Mouse (Mus musculus) myocyte (in vitro differentiated cells): Measurements from ENCODE around the gene Ifna11. TPM values are rescaled to one million over a fixed set of nuclear protein-coding genes. Genes with fewer than 3 reads are reported as not detected.

Experiments
- H3K27me3 ChIP-seq: one replicate; pipeline ENCODE4 v1.6.1; 2011; ENCODE audit not compliant: control insufficient read depth, insufficient read depth, insufficient read length
- H3K36me3 ChIP-seq: one replicate; pipeline ENCODE4 v1.6.1; 2011; ENCODE audit not compliant: control insufficient read depth, insufficient read depth
- H3K4me2 ChIP-seq: one replicate; pipeline ENCODE4 v1.6.1; 2011; ENCODE audit warnings: low read depth, control low read depth
- H3K4me3 ChIP-seq: one replicate; pipeline ENCODE4 v1.5.1; 2011; ENCODE audit warnings: mild to moderate bottlenecking, control low read depth, moderate library complexity
- H3K79me2 ChIP-seq: one replicate; pipeline ENCODE4 v1.6.1; 2011; ENCODE audit not compliant: control insufficient read depth, insufficient read depth
- H3ac ChIP-seq: one replicate; pipeline ENCODE4 v1.6.1; 2011; ENCODE audit not compliant: control insufficient read depth, insufficient read length
- CEBPB ChIP-seq: IDR thresholded peaks from 2 replicates; pipeline ENCODE4 v1.6.1; 2011; ENCODE audit warnings: mild to moderate bottlenecking, moderate library complexity; ENCODE audit not compliant: poor library complexity, insufficient read depth, severe bottlenecking
- E2F4 ChIP-seq: IDR thresholded peaks from one replicate; pipeline ENCODE4 v1.6.1; 2011; ENCODE audit warnings: mild to moderate bottlenecking, control low read depth, moderate library complexity; ENCODE audit not compliant: insufficient read depth
- MAX ChIP-seq: IDR thresholded peaks from one replicate; pipeline ENCODE4 v1.6.1; 2011; ENCODE audit warnings: low read depth, mild to moderate bottlenecking, control low read depth
- MYOD1 ChIP-seq, 3 experiments: IDR thresholded peaks; one replicate each; pipeline ENCODE4 v1.6.1; 2011; ENCODE audit warnings: control low read depth in 2 of 3, low read depth in 2 of 3, mild to moderate bottlenecking in 2 of 3, moderate library complexity in 1 of 3; ENCODE audit not compliant: insufficient read length in 2 of 3, control insufficient read depth in 1 of 3
- MYOG ChIP-seq, 3 experiments: IDR thresholded peaks; one replicate each; pipeline ENCODE4 v1.6.1; 2011; ENCODE audit warnings: control low read depth in 2 of 3, low read depth in 2 of 3, mild to moderate bottlenecking in 2 of 3; ENCODE audit not compliant: insufficient read length in 2 of 3, control insufficient read depth in 1 of 3, insufficient read depth in 1 of 3
- POLR2A ChIP-seq: IDR thresholded peaks from one replicate; pipeline ENCODE4 v1.6.1; 2011; ENCODE audit warnings: low read depth, mild to moderate bottlenecking, control low read depth, moderate library complexity; ENCODE audit not compliant: insufficient read length
- POLR2AphosphoS2 ChIP-seq: IDR thresholded peaks from one replicate; pipeline ENCODE4 v1.6.1; 2011; ENCODE audit warnings: low read depth, control low read depth; ENCODE audit not compliant: insufficient read length
- REST ChIP-seq: IDR thresholded peaks from one replicate; pipeline ENCODE4 v1.6.1; 2011; ENCODE audit warnings: mild to moderate bottlenecking, control low read depth, moderate library complexity; ENCODE audit not compliant: insufficient read depth, insufficient read length
- SRF ChIP-seq: IDR thresholded peaks from one replicate; pipeline ENCODE4 v1.6.1; 2011; ENCODE audit warnings: low read depth; ENCODE audit not compliant: control insufficient read depth, insufficient read length
- TCF12 ChIP-seq: IDR thresholded peaks from one replicate; pipeline ENCODE4 v1.6.1; 2011; ENCODE audit warnings: mild to moderate bottlenecking, control low read depth; ENCODE audit not compliant: poor library complexity, insufficient read depth, severe bottlenecking
- TCF3 ChIP-seq: IDR thresholded peaks from one replicate; pipeline ENCODE4 v1.6.1; 2011; ENCODE audit warnings: low read depth, control low read depth; ENCODE audit not compliant: insufficient read length
- USF1 ChIP-seq: IDR thresholded peaks from one replicate; pipeline ENCODE4 v1.6.1; 2011; ENCODE audit warnings: low read depth, mild to moderate bottlenecking, control low read depth, moderate library complexity
- polyA plus RNA-seq: library from polyadenylated mRNA; unstranded; fragments of >200 nt; fragmentation: generic; extraction: Trizol; gene quantifications from one replicate; pipeline ENCODE4 v1.2.1, GENCODE M21; 2012; ENCODE audit warnings: missing spikeins

Ifna11 gene
- polyA plus RNA-seq, 1 experiment: not detected

DNA sequence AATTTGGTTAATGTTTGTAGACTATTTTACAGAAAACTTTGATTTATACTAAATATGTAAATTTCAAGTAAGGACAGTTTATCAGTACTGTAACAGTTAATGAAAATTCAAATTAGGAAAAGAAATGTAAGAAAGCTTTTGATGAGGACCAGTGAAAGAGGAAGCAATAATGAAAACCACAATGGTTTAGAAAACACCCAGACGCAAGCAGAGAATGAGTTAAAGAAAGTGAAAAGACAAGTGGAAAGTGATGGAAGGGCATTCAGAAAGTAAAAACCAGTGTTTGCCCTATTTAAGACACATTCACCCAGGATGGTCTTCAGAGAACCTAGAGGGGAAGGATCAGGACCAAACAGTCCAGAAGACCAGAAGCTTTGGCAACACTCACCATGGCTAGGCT is 29.9 kb downstream of the Ifna11 start, which contains the start of gene Ifna1:
Gene Ifna1 (plus strand): TSS at position 390 of the 400 bp plus-strand sequence.
- H3K4me3 ChIP-seq: no peak within 1 kb of the TSS
- peaks cover 17% of the 10 kb centered on the region for H3K27me3 ChIP-seq
- no peak within 1 kb of the TSS for H3K4me2 ChIP-seq
- H3K79me2 ChIP-seq: no peaks in the 10 kb centered on the region
- no peak within 1 kb of the TSS for H3ac ChIP-seq
- no peaks in the 10 kb centered on the region for H3K36me3 ChIP-seq
- TF ChIP-seq REST (no peak), TCF3 (no peak), E2F4 (no peak), MYOD1 (IDR thresholded peaks at IDR 0.05; ENCODE audit: control insufficient read depth in 1 of 3, insufficient read length in 2 of 3, low read depth in 2 of 3) (no peak), USF1 (no peak), MYOG (IDR thresholded peaks at IDR 0.05; ENCODE audit: control insufficient read depth in 1 of 3, insufficient read depth in 1 of 3, insufficient read length in 2 of 3, low read depth in 2 of 3) (no peak), MAX (no peak), SRF (no peak), POLR2AphosphoS2 (no peak), POLR2A (no peak), CEBPB (no peak), TCF12 (no peak)

DNA sequence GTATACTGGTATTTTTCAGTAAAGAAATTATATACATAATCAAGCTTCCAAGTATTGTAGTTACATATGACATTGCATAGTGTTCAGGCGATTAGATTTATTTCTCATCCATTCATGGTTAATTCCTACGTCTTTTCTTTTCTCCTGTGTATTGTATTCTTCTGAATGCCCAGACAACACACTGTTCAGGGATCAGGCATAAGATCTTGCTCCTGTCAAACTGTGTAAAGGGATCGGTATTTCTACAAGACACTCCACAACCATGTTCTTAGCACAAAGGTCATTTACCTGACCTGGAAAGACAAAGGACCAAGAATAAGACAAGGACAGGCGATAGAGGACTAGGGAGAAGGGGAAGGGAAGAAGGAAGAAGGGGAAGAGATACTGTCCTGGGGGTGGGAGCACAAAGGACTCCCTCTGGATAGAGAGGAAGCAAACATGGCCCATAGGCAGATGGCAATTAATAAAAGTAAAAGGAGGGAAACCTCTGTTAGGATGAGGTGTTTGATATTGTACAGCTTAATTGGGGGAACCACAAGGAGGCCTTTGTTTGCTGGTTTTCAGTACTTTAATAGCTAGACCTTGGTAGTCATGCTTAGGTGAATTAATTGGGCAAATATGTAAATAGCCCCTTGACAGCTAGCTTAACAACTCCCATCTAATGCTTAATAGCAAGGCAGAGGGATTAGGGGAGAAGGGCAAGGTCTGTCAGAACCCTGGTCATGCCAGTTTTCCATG is 31.4 kb downstream of the Ifna11 start:
- Histone ChIP-seq H3K4me3 (no peak overlapping the region), H3K36me3 (no peaks in the 10 kb centered on the region), H3ac (no peak overlapping the region), H3K4me2 (no peak overlapping the region), H3K27me3 (peaks cover 18% of the 10 kb centered on the region), H3K79me2 (no peaks in the 10 kb centered on the region)
- TF ChIP-seq SRF (no peak), MAX (no peak), TCF3 (no peak), POLR2A (no peak), E2F4 (no peak), TCF12 (no peak), REST (no peak), MYOG (IDR thresholded peaks at IDR 0.05; ENCODE audit: control insufficient read depth in 1 of 3, insufficient read depth in 1 of 3, insufficient read length in 2 of 3, low read depth in 2 of 3) (no peak), CEBPB (no peak), MYOD1 (IDR thresholded peaks at IDR 0.05; ENCODE audit: control insufficient read depth in 1 of 3, insufficient read length in 2 of 3, low read depth in 2 of 3) (no peak)

DNA sequence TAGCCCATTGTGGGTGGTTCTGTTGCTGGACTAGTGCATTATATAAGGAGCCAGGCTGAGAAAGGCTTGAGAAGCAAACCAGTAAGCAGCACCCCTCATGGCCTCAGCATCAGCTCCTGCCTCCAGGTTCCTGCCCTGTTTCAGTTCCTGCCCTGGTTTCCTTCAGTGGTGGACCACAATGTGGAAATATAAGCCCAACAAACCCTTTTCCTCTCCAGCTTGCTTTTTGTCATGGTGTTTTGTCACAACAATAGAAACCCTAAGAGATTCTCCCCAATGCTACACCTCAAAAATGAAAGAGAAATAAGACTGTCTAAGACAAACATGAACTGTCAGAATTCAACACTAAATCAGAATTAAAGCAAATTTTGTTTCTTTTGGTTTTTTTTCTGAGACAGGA is 39.5 kb downstream of the Ifna11 start:
- no peak for TF ChIP-seq USF1
- TF ChIP-seq CEBPB: no peak
- no peak overlapping the region for H3K4me3 ChIP-seq
- H3K36me3 ChIP-seq: no peaks in the 10 kb centered on the region
- H3K79me2 ChIP-seq: no peaks in the 10 kb centered on the region
- H3K4me2 ChIP-seq: no peak overlapping the region
- peaks cover 30% of the 10 kb centered on the region for H3K27me3 ChIP-seq
- H3ac ChIP-seq: no peak overlapping the region

DNA sequence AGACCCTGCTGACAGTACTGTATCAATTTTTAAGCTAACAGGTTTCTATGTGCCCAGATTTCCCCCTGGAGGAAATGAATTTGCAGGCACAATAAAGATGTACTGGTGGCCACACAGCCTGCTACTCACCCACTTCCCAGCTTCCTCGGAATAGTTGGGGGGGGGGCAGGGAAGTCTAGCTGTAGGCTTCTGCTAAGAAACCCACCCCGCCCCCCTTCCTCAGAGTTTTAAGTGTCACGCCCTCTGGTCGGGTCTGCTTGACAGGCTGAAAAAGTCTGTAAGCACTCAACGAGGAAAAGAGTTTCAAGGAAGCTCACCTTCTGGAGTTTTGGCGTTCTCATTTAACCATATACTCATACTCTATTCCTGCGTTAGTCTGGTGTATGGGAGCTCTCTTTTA is 43.5 kb downstream of the Ifna11 start:
- no peak overlapping the region for H3K4me3 ChIP-seq
- H3K36me3 ChIP-seq: no peaks in the 10 kb centered on the region
- no peak overlapping the region for H3ac ChIP-seq
- TF ChIP-seq CEBPB (no peak), SRF (no peak), MYOG (IDR thresholded peaks at IDR 0.05; ENCODE audit: control insufficient read depth in 1 of 3, insufficient read depth in 1 of 3, insufficient read length in 2 of 3, low read depth in 2 of 3) (no peak), MAX (no peak)
- no peaks in the 10 kb centered on the region for H3K79me2 ChIP-seq
- no peak overlapping the region for H3K4me2 ChIP-seq
- peaks cover 22% of the 10 kb centered on the region for H3K27me3 ChIP-seq

DNA sequence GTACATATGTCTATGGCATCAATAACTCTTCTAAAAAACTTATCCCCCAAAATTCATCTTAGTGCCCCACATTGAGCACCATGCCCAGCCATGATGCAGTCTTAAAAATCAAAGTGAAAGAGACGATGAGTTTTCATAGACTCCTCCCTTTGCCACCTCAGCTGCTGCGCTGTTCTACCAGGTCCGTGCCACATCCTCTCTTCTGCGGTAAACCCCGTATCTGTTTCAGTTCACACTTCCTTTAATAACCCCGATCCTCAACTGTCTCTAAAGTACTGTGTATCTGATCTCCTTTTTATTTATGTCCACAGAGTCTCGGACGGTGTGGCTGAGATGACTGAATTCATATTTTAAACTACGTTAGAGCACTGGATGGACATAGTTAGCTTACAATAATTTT is 44.8 kb downstream of the Ifna11 start:
- Histone ChIP-seq H3K36me3 (no peaks in the 10 kb centered on the region), H3K4me2 (no peak overlapping the region), H3K27me3 (peaks cover 22% of the 10 kb centered on the region), H3K79me2 (no peaks in the 10 kb centered on the region), H3ac (no peak overlapping the region), H3K4me3 (no peak overlapping the region)
- TF ChIP-seq MYOG (IDR thresholded peaks at IDR 0.05; ENCODE audit: control insufficient read depth in 1 of 3, insufficient read depth in 1 of 3, insufficient read length in 2 of 3, low read depth in 2 of 3) (no peak), POLR2A (no peak), MYOD1 (IDR thresholded peaks at IDR 0.05; ENCODE audit: control insufficient read depth in 1 of 3, insufficient read length in 2 of 3, low read depth in 2 of 3) (no peak), MAX (no peak), REST (no peak)
